Mouse (Mus musculus) lung, embryonic 14.5 days (tissue): ENCODE results near the gene Exoc6b. TPM values are rescaled to one million over a fixed set of nuclear protein-coding genes. Genes with fewer than 3 reads are reported as not detected.
"Not testable (repeated sequence)": the region's sequence is repeated elsewhere in the genome, so short reads cannot be mapped to it uniquely, and the experiment has no call there.

Source experiments
- ATAC-seq: fragments of 200-750 bp; cut with Nextera tagmentation; 2 replicates; pipeline ENCODE4 v1.8.0; 2017; ENCODE audit warnings: mild to moderate bottlenecking, moderate TSS enrichment, moderate library complexity; ENCODE audit not compliant: insufficient read depth
- DNase-seq: peaks from one replicate; pipeline ENCODE4 v3.0.0-alpha.2; 2015
- H3K27ac ChIP-seq: fragments of 300-500 bp; sonication (generic); 2 replicates; pipeline ENCODE4 v1.5.1; 2014; ENCODE audit warnings: low read depth, mild to moderate bottlenecking, moderate library complexity
- H3K27me3 ChIP-seq: fragments of 300-500 bp; sonication (generic); 2 replicates; pipeline ENCODE4 v1.6.1; 2014; ENCODE audit warnings: low read length, control low read depth; ENCODE audit not compliant: insufficient read depth
- H3K36me3 ChIP-seq: fragments of 300-500 bp; sonication (generic); 2 replicates; pipeline ENCODE4 v1.6.1; 2014; ENCODE audit warnings: control low read depth; ENCODE audit not compliant: insufficient read depth
- H3K4me1 ChIP-seq: fragments of 300-500 bp; sonication (generic); 2 replicates; pipeline ENCODE4 v1.6.1; 2014; ENCODE audit warnings: antibody characterized with exemption, control low read depth; ENCODE audit not compliant: insufficient read depth
- H3K4me2 ChIP-seq: fragments of 300-500 bp; sonication (generic); 2 replicates; pipeline ENCODE4 v1.6.1; 2014; ENCODE audit warnings: mild to moderate bottlenecking
- H3K4me3 ChIP-seq: fragments of 300-500 bp; sonication (generic); 2 replicates; pipeline ENCODE4 v1.5.1; 2014; ENCODE audit warnings: low read depth, low read length
- H3K9ac ChIP-seq: fragments of 300-500 bp; sonication (generic); 2 replicates; pipeline ENCODE4 v1.6.1; 2014
- H3K9me3 ChIP-seq: fragments of 300-500 bp; sonication (generic); 2 replicates; pipeline ENCODE4 v1.6.1; 2016; ENCODE audit warnings: low read depth, low read length, control low read depth
- CTCF ChIP-seq: IDR thresholded peaks from 2 replicates; pipeline ENCODE4 v1.5.1; 2016; ENCODE audit warnings: antibody characterized with exemption, low read depth
- WGBS: fragments of 180-500 bp; shearing (Covaris S2); extraction: QIAGEN DNeasy Blood & Tissue Kit; methylation state at CpG from one replicate; pipeline ENCODE4 v1.1.7; 2014; 5-methylcytosine and 5-hydroxymethylcytosine counted together
- polyA plus RNA-seq: library from polyadenylated mRNA; unstranded; fragments of >200 nt; fragmentation: Nextera tagmentation; extraction: Ambion mirVana; gene quantifications from 2 replicates; pipeline ENCODE4 v1.2.1, GENCODE M21; 2014

The Exoc6b gene
- 40.4 and 40.7 TPM in 2 replicates for polyA plus RNA-seq

DNA sequence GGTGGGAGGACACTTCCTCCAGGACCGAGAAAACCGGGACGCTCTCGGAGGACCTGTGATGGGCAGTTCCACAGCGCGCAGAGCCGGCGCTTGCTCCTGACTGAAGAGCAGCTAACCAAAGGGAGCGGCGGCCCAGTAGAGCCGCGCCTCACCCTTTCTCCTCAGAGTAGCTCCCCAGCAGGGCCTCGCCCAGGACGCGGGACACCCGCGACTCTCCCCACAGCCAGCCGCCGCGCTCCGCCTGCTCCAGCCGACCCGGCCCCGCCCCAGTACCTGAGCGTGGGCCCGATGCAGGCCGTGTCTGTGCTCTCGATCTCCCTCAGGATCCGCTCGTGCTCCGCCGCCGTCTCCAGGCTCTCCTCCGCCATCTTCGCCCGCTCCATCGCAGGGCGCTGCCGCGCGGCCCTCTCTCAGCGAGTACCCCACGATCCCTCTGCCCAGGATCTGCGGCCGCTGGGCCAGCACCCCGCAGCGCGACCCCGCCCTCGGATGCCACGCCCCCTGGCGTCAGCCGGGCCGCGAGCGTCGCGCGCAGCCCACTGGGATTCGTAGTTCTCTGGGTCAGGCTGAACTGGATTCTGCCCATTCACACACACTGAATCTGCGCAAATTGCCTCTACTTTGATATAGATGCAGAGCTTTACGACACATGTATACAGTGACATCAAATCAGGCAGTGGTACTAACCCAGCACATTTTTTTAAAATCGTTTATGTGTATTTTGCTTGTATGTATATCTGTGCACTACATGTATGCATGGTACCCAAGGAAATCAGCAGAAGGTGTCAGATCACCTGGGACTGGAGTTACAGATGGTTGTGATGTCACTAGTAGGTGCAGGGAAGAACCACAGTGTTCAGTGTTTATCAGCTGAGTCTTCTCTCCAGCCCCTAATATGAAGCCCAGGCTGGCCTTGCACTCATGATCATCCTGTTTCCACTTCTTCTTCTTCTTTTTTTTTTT lies at the start of gene Exoc6b:
Gene Exoc6b, minus strand, starts transcription at position 491 of the 963 bp plus-strand sequence.
- peak; percentile 93 for DNase-seq
- H3K4me3 ChIP-seq, result peak within 1 kb of the TSS; percentile 76
- H3K9me3 ChIP-seq, result no peaks in the 10 kb centered on the region
- no peaks in the 10 kb centered on the region for H3K27me3 ChIP-seq
- WGBS, result 1% methylated on average over 63 of the region's 63 CpGs
- peak; percentile 33; the same call in 1 of the 2 replicates for TF ChIP-seq CTCF
- peak within 1 kb of the TSS; percentile 76 for H3K27ac ChIP-seq
- ATAC-seq, result peak; percentile 97
- peaks cover 11% of the 10 kb centered on the region for H3K4me1 ChIP-seq
- H3K9ac ChIP-seq, result peak within 1 kb of the TSS; percentile 76
- peak within 1 kb of the TSS; percentile 83 for H3K4me2 ChIP-seq
- H3K36me3 ChIP-seq, result no peaks in the 10 kb centered on the region

DNA sequence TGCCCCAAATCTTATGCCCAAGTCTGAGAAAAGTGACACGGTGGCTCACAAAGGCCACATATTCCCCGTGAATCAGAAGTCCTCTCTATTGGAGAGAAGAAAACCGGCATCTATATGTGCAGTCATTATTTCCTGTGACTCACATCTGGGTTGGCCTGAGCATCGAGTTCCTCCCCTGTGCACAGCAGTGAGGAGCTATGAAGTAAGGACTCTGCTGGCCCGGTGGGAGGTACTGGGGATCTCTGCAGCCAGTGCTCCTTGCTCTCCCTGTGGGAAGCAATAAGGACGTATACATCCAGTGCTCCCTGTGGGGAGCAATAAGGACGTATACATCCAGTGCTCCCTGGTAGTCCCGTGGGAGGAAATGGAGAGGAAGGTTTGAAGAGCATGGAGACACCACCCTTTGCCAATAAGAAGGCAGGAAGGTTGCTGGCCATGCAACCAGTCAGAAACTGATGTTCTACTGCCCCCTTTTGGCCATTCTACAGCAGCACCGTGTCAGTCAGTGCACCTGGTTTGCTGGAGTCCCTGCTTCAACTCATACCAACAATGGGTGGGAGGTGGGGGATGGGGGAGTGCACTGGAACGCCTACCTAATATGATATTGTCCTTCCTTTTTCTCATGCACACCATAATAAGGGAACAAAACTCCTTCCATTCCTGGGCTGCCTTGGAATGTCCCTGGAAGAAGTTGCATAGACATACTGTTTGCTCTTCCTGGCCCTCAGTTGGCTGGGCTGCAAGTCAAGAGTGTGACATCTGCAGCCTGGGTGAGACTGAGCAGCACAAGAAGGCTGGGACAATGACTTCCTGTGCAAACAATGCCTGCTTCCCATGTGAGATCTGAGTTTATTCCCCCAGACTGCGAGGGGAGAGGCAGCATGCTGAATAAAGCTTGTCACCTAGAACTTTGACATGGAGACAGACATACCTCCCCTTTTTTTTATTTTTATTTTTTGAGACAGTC lies 48.5 kb upstream of the Exoc6b start:
- peak; percentile 88 for DNase-seq
- not testable (repeated sequence) for H3K9me3 ChIP-seq, H3K36me3 ChIP-seq, H3K27me3 ChIP-seq, H3K27ac ChIP-seq, H3K9ac ChIP-seq, H3K4me1 ChIP-seq, H3K4me2 ChIP-seq, H3K4me3 ChIP-seq
- TF ChIP-seq CTCF, result peak; percentile 82
- ATAC-seq, result peak; percentile 66; the same call in 1 of the 2 replicates
- 29% methylated on average over 8 of the region's 11 CpGs for WGBS

DNA sequence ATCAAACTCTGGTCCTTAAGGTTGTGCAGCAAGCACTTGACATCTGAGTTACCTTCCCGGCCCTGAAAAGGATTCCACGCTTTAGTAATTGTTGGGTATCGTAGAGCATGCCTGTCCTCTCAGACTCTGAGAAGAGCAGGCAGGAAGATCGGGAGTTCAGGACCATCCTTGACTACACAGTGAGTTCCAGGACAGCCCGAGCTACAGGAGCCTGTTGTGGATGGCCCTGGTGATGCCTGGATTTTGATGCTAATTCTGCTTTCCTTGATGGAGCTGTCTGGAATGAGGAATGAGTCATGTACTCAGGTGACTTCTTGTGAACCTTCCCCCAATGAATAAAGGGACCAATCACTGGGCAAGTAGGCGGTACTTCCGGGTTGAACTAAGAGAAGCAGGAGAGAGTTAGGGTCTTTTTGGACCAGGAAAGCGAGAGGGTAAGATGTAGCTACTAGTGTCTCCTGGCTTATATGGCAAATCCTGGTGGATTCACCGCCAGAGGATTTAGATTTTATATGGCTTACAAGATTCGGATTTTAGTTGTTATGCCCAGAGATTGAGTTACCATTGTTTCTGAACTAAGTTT lies 35.8 kb upstream of the Exoc6b start:
- no peak overlapping the region for H3K4me2 ChIP-seq
- no peaks in the 10 kb centered on the region for H3K27me3 ChIP-seq
- DNase-seq (no peak), ATAC-seq (no peak)
- H3K27ac ChIP-seq, result no peak overlapping the region
- H3K9me3 ChIP-seq, result no peaks in the 10 kb centered on the region
- 83% methylated on average over 10 of the region's 10 CpGs for WGBS
- no peaks in the 10 kb centered on the region for H3K36me3 ChIP-seq
- no peak overlapping the region for H3K9ac ChIP-seq
- H3K4me3 ChIP-seq, result no peak overlapping the region
- TF ChIP-seq CTCF, result no peak
- no peaks in the 10 kb centered on the region for H3K4me1 ChIP-seq

DNA sequence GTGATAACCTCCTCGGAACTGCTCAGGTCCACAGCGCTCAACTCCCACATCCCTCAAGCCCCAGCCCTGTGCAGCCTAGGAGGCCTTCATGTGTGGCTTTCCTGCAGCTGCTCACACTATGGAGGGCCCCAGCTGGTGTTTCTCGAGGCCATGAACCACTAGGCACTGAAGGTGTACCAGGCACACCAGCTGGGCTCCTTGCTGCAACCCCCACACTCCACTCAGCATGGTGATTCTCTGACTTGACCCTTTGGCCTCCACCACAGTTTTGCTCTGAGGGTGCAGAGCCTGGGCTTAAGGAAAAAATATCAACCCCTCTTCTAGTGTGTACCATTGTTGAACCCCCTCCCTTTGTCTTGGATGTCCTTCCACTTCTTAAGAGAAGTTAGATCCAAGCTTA lies 34.0 kb upstream of the Exoc6b start:
- 89% methylated on average over 3 of the region's 3 CpGs for WGBS
- DNase-seq (no peak), ATAC-seq (no peak)
- Histone ChIP-seq H3K9me3 (no peaks in the 10 kb centered on the region), H3K36me3 (no peaks in the 10 kb centered on the region), H3K4me1 (no peaks in the 10 kb centered on the region), H3K9ac (no peak overlapping the region), H3K27ac (no peak overlapping the region), H3K4me3 (no peak overlapping the region), H3K4me2 (no peak overlapping the region), H3K27me3 (no peaks in the 10 kb centered on the region)
- TF ChIP-seq CTCF, result no peak

DNA sequence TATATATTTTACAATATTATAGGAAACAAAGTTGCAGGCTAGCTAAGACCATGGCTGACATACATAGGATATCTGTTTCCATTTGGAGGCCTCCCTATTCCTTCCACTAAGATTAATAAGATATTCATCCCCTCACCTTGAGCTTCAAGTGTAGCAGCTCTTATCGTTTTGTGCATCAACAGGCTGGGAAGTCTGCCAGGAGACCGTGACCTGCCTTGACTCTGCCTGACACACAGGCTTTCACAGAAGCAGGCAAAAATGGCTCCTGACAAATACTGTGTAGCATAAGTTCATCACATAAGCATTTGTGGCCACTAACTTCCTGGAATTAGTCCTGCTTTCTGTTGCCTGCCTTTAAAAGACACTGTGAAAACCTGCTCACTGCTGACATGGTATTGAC lies 27.1 kb upstream of the Exoc6b start:
- ATAC-seq, result no peak
- no peak for TF ChIP-seq CTCF
- 49% methylated on average over 2 of the region's 2 CpGs for WGBS

DNA sequence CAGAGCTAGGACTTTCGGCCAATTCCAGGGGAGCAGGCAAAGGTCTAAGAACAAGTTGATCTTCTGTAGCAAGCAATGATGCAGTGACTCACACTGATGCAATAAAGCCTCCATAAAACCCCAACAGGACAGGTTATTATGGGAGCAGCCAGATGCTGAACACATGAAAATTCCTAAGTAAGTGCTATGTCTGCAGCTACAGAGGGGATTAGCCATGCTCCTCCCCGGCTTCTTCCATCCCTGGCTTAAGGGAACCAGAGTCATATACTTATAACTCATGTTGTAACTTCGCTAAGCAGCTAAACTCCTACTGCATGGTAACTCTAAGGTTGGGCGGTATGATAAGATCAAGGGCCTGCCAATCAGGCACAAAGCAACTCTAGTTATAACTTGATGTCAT lies 18.1 kb upstream of the Exoc6b start:
- Histone ChIP-seq H3K4me1 (no peaks in the 10 kb centered on the region), H3K27me3 (no peaks in the 10 kb centered on the region), H3K9ac (no peak overlapping the region), H3K9me3 (no peaks in the 10 kb centered on the region), H3K4me2 (no peak overlapping the region), H3K36me3 (no peaks in the 10 kb centered on the region), H3K4me3 (no peak overlapping the region), H3K27ac (no peak overlapping the region)
- ATAC-seq (no peak), DNase-seq (no peak)
- TF ChIP-seq CTCF, result no peak
- 85% methylated on average over 4 of the region's 4 CpGs for WGBS

More for the DNA sequence above, 27.1 kb upstream of the Exoc6b start:
- Histone ChIP-seq H3K27me3 (no peaks in the 10 kb centered on the region), H3K9ac (no peak overlapping the region), H3K27ac (no peak overlapping the region), H3K4me2 (no peak overlapping the region), H3K4me1 (no peaks in the 10 kb centered on the region), H3K36me3 (no peaks in the 10 kb centered on the region), H3K9me3 (no peaks in the 10 kb centered on the region), H3K4me3 (no peak overlapping the region)
- peak; percentile 37 for DNase-seq
